Mouse (Mus musculus): ENCODE data around the gene Pla2g1b. TPM values are rescaled to one million over a fixed set of nuclear protein-coding genes. Genes with fewer than 3 reads are reported as not detected.
"Not testable (repeated sequence)": the region's sequence is repeated elsewhere in the genome, so short reads cannot be mapped to it uniquely, and the experiment has no call there.

The Pla2g1b gene
- total and polyA plus RNA-seq, 2 experiments from 2014 or later = not detected

- no peak overlapping the region for H3K4me3 ChIP-seq (ENCODE audit: low read depth, low read length)
- 86% methylated on average over 7 of the region's 7 CpGs for WGBS
- no peak for TF ChIP-seq CTCF (IDR thresholded peaks at IDR 0.05)
- H3K4me1 ChIP-seq (ENCODE audit: insufficient read depth, low read length) = 0 out of 2 replicates have a peak, but pooled peaks cover 2% of the 10 kb centered on the region
- no peak overlapping the region for H3K9ac ChIP-seq (replicated peaks; ENCODE audit: low read length, poor library complexity, severe bottlenecking)
- H3K9me3 ChIP-seq (ENCODE audit: low read length) = no peaks in the 10 kb centered on the region
- H3K27me3 ChIP-seq (ENCODE audit: insufficient read depth, low read length) = no peaks in the 10 kb centered on the region
- H3K27ac ChIP-seq (ENCODE audit: low read depth, low read length) = no peak overlapping the region
- ATAC-seq (ENCODE audit: low FRiP score) (no peak), DNase-seq (ENCODE audit: low spot score) (no peak)
- H3K36me3 ChIP-seq (ENCODE audit: insufficient read depth, low read length) = no peaks in the 10 kb centered on the region
- no peak overlapping the region for H3K4me2 ChIP-seq (ENCODE audit: low read depth, low read length, poor library complexity, severe bottlenecking)
Measured at GRCm38 (mm10) chr5:115516908-115517307, 50.8 kb downstream of the Pla2g1b start.

DNA sequence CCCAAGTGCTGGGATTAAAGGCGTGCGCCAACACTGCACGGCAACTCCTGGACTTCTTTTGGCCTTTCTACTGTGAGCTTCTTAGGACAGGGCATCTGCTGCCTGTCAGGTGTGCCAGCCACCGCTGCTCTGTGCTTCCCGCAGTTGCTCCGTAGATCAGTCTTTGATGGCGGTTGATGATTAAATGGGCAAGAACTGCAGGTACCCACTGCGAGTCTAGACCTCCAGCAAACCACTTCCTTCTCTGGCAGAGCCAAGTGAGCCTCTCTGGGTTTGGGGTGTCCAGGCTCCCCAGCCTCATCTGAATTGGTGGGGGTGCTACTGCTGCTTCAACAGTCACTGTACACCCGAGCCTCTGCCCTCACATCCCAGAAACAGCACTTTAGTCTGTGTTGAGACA lies 51.4 kb downstream of the Pla2g1b start:
- no peaks in the 10 kb centered on the region for H3K27me3 ChIP-seq (ENCODE audit: insufficient read depth, low read length)
- no peaks in the 10 kb centered on the region for H3K36me3 ChIP-seq (ENCODE audit: insufficient read depth, low read length)
- DNase-seq (ENCODE audit: low spot score) = no peak
- no peak overlapping the region for H3K9ac ChIP-seq (replicated peaks; ENCODE audit: low read length, poor library complexity, severe bottlenecking)
- 0 out of 2 replicates have a peak, but pooled peaks cover 2% of the 10 kb centered on the region for H3K4me1 ChIP-seq (ENCODE audit: insufficient read depth, low read length)
- no peak overlapping the region for H3K4me2 ChIP-seq (ENCODE audit: low read depth, low read length, poor library complexity, severe bottlenecking)
- no peak for TF ChIP-seq CTCF (IDR thresholded peaks at IDR 0.05)
- no peak for ATAC-seq (ENCODE audit: low FRiP score)
- no peaks in the 10 kb centered on the region for H3K9me3 ChIP-seq (ENCODE audit: low read length)
- 97% methylated on average over 9 of the region's 9 CpGs for WGBS
- H3K27ac ChIP-seq (ENCODE audit: low read depth, low read length) = no peak overlapping the region
- no peak overlapping the region for H3K4me3 ChIP-seq (ENCODE audit: low read depth, low read length)

DNA sequence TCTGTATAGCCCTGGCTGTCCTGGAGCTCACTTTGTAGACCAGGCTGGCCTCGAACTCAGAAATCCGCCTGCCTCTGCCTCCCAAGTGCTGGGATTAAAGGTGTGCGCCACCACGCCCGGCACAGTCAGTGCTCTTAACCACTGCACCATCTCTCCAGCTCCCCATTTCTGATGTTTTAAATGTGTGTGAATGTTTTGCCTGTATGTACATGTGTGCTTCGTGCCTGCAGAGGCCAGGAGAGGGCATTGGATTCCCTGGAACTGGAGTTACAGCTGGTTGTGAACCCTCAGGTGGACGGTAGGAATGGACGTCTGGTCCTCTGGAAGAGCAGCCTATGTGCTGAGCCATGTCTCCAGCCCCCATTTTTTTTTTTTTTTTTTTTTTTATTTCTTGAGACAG lies 52.2 kb downstream of the Pla2g1b start:
- not testable (repeated sequence) for H3K4me1 ChIP-seq (ENCODE audit: insufficient read depth, low read length); H3K9ac ChIP-seq (replicated peaks; ENCODE audit: low read length, poor library complexity, severe bottlenecking); H3K27ac ChIP-seq (ENCODE audit: low read depth, low read length); H3K9me3 ChIP-seq (ENCODE audit: low read length); H3K27me3 ChIP-seq (ENCODE audit: insufficient read depth, low read length); H3K4me3 ChIP-seq (ENCODE audit: low read depth, low read length); H3K4me2 ChIP-seq (ENCODE audit: low read depth, low read length, poor library complexity, severe bottlenecking); ATAC-seq (ENCODE audit: low FRiP score); H3K36me3 ChIP-seq (ENCODE audit: insufficient read depth, low read length); DNase-seq (ENCODE audit: low spot score)
- 94% methylated on average over 6 of the region's 8 CpGs for whole genome bisulfite sequencing

- Histone ChIP-seq H3K4me2 (ENCODE audit: low read depth, low read length, poor library complexity, severe bottlenecking) (no peak overlapping the region), H3K27me3 (ENCODE audit: insufficient read depth, low read length) (no peaks in the 10 kb centered on the region), H3K9me3 (ENCODE audit: low read length) (no peaks in the 10 kb centered on the region), H3K4me1 (ENCODE audit: insufficient read depth, low read length) (0 out of 2 replicates have a peak, but pooled peaks cover 2% of the 10 kb centered on the region), H3K9ac (replicated peaks; ENCODE audit: low read length, poor library complexity, severe bottlenecking) (no peak overlapping the region), H3K36me3 (ENCODE audit: insufficient read depth, low read length) (no peaks in the 10 kb centered on the region), H3K27ac (ENCODE audit: low read depth, low read length) (no peak overlapping the region), H3K4me3 (ENCODE audit: low read depth, low read length) (no peak overlapping the region)
- no peak for TF ChIP-seq CTCF (IDR thresholded peaks at IDR 0.05)
- ATAC-seq (ENCODE audit: low FRiP score) (no peak), DNase-seq (ENCODE audit: low spot score) (no peak)
- WGBS = 73% methylated on average over 21 of the region's 21 CpGs
Measured at GRCm38 (mm10) chr5:115520325-115520869, 54.3 kb downstream of the Pla2g1b start.

- 0 out of 2 replicates have a peak, but pooled peaks cover 2% of the 10 kb centered on the region for H3K4me1 ChIP-seq (ENCODE audit: insufficient read depth, low read length)
- no peak for TF ChIP-seq CTCF (IDR thresholded peaks at IDR 0.05)
- 73% methylated on average over 20 of the region's 21 CpGs for WGBS
- DNase-seq (ENCODE audit: low spot score) (no peak), ATAC-seq (ENCODE audit: low FRiP score) (no peak)
- peak overlapping the region; percentile 21; the same call in 1 of the 2 replicates for H3K27ac ChIP-seq (ENCODE audit: low read depth, low read length)
- no peak overlapping the region for H3K4me2 ChIP-seq (ENCODE audit: low read depth, low read length, poor library complexity, severe bottlenecking)
- no peak overlapping the region for H3K9ac ChIP-seq (replicated peaks; ENCODE audit: low read length, poor library complexity, severe bottlenecking)
- H3K36me3 ChIP-seq (ENCODE audit: insufficient read depth, low read length) = peaks cover 2% of the 10 kb centered on the region; the same call in 1 of the 2 replicates
- H3K4me3 ChIP-seq (ENCODE audit: low read depth, low read length) = no peak overlapping the region
- no peaks in the 10 kb centered on the region for H3K9me3 ChIP-seq (ENCODE audit: low read length)
- no peaks in the 10 kb centered on the region for H3K27me3 ChIP-seq (ENCODE audit: insufficient read depth, low read length)
Measured at GRCm38 (mm10) chr5:115521553-115522461, 55.7 kb downstream of the Pla2g1b start.

GRCm38 (mm10) chr5:115522531-115522930 lies 56.5 kb downstream of the Pla2g1b start:
- Histone ChIP-seq H3K27me3 (ENCODE audit: insufficient read depth, low read length) (no peaks in the 10 kb centered on the region), H3K9ac (replicated peaks; ENCODE audit: low read length, poor library complexity, severe bottlenecking) (no peak overlapping the region), H3K36me3 (ENCODE audit: insufficient read depth, low read length) (peaks cover 2% of the 10 kb centered on the region; the same call in 1 of the 2 replicates), H3K4me3 (ENCODE audit: low read depth, low read length) (no peak overlapping the region), H3K27ac (ENCODE audit: low read depth, low read length) (no peak overlapping the region), H3K4me1 (ENCODE audit: insufficient read depth, low read length) (0 out of 2 replicates have a peak, but pooled peaks cover 2% of the 10 kb centered on the region), H3K4me2 (ENCODE audit: low read depth, low read length, poor library complexity, severe bottlenecking) (no peak overlapping the region), H3K9me3 (ENCODE audit: low read length) (no peaks in the 10 kb centered on the region)
- ATAC-seq (ENCODE audit: low FRiP score) (no peak), DNase-seq (ENCODE audit: low spot score) (no peak)
- TF ChIP-seq CTCF (IDR thresholded peaks at IDR 0.05) = no peak
- 87% methylated on average over 4 of the region's 4 CpGs for WGBS
